Mouse (Mus musculus) kidney, postnatal 0 days (tissue): ENCODE measurements at regions not wholly inside any gene's neighbourhood (a gene's known extent, or its start where the extent isn't known, plus 50 kb on each side); places are given as distances from the start of the nearest gene placed in this dataset.

Experiments
- ATAC-seq: fragments of 200-750 bp; cut with Nextera tagmentation; replicated peaks from 2 replicates; pipeline ENCODE4 v1.8.0; 2017; ENCODE audit warnings: low read depth, moderate number of reproducible peaks, moderate TSS enrichment, moderate library complexity; ENCODE audit not compliant: low FRiP score
- DNase-seq: peaks from one replicate; pipeline ENCODE4 v3.0.0-alpha.2; 2016; ENCODE audit warnings: low spot score
- H3K27ac ChIP-seq: fragments of 300-500 bp; sonication (generic); 2 replicates; pipeline ENCODE4 v1.5.1; 2014; ENCODE audit warnings: mild to moderate bottlenecking
- H3K27me3 ChIP-seq: fragments of 300-500 bp; sonication (generic); 2 replicates; pipeline ENCODE4 v1.6.1; 2014; ENCODE audit warnings: low read length, mixed read lengths; ENCODE audit not compliant: insufficient read depth
- H3K36me3 ChIP-seq: fragments of 300-500 bp; sonication (generic); 2 replicates; pipeline ENCODE4 v1.6.1; 2014; ENCODE audit warnings: low read length, mixed read lengths; ENCODE audit not compliant: insufficient read depth
- H3K4me1 ChIP-seq: fragments of 300-500 bp; sonication (generic); replicated peaks from 2 replicates; pipeline ENCODE4 v1.6.1; 2014; ENCODE audit warnings: antibody characterized with exemption, low read length, mixed read lengths; ENCODE audit not compliant: insufficient read depth
- H3K4me2 ChIP-seq: fragments of 300-500 bp; sonication (generic); 2 replicates; pipeline ENCODE4 v1.6.1; 2014; ENCODE audit warnings: mild to moderate bottlenecking, low read length, moderate library complexity, mixed read lengths
- H3K4me3 ChIP-seq: fragments of 300-500 bp; sonication (generic); replicated peaks from 2 replicates; pipeline ENCODE4 v1.5.1; 2014; ENCODE audit warnings: low read depth, low read length
- H3K9ac ChIP-seq: fragments of 300-500 bp; sonication (generic); 2 replicates; pipeline ENCODE4 v1.6.1; 2014; ENCODE audit warnings: low read depth, low read length
- H3K9me3 ChIP-seq: fragments of 300-500 bp; sonication (generic); replicated peaks from 2 replicates; pipeline ENCODE4 v1.6.1; 2016; ENCODE audit warnings: low read length, inconsistent platforms, mixed read lengths
- CTCF ChIP-seq: IDR thresholded peaks from 2 replicates; pipeline ENCODE4 v1.5.1; 2016; ENCODE audit warnings: antibody characterized with exemption, low read depth, mild to moderate bottlenecking, moderate library complexity
- WGBS: fragments of 180-500 bp; shearing (Covaris S2); extraction: QIAGEN DNeasy Blood & Tissue Kit; methylation state at CpG from one replicate; pipeline ENCODE4 v1.1.7; 2014; 5-methylcytosine and 5-hydroxymethylcytosine counted together

DNA sequence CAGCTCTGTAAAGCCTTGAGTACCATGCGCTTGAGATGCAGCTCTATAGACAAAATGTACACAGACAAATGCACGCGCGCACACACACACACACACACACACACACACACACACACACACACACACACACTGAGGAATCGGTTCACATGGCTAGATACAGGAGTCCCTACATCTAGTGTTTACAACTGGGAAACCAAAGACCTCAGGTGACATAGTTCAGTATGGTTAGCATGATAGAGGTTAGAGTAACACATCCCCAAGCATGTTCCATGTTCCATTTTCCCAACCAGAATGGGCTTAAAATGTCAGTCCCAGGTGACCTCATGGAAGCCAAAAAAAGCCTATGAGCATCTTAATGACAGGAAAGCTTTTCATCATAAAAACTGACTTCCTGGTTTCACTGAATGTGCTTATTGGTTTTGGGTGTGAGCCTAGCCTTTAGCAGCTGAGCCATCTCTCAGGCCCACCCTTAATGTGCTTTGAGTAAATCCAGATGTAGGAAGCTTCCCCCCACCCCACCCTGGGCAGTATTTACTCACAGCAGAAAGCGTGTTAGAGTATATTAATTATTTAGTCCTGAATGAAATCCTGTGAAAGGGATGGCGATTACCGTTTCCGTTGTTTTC, 86.0 kb upstream of the Gbe1 start:
- no peaks in the 10 kb centered on the region for H3K27me3 ChIP-seq
- peak; percentile 84; the same call in 1 of the 2 replicates for ATAC-seq
- no peaks in the 10 kb centered on the region for H3K9me3 ChIP-seq
- DNase-seq: peak; percentile 75
- WGBS: 82% methylated on average over 9 of the region's 9 CpGs
- no peak overlapping the region for H3K4me3 ChIP-seq
- no peak overlapping the region for H3K9ac ChIP-seq
- H3K4me1 ChIP-seq: no peaks in the 10 kb centered on the region
- peak overlapping the region; percentile 35; the same call in 1 of the 2 replicates for H3K4me2 ChIP-seq
- no peaks in the 10 kb centered on the region for H3K36me3 ChIP-seq
- no peak for TF ChIP-seq CTCF
- H3K27ac ChIP-seq: no peak overlapping the region

DNA sequence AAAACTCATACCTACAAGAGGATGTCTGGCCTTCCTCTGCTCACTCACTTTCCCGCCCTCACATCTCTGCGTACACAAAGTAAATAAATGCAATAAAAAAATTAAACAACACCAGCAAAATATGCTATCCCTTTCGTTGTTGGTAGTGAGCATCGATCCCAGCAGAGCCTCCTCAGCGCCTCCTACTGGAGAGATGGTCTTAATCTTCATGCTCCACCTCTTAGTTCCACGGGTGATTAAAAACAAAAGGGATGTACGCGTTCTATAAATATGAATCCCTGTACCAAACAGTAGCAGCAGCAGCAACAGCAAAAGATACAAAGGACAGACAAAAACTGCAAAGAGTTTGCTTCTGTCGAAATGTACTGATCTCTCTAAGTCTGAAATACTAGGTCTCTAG, 81.0 kb upstream of the Gbe1 start:
- DNase-seq (no peak), ATAC-seq (no peak)
- no peak overlapping the region for H3K4me3 ChIP-seq
- no peaks in the 10 kb centered on the region for H3K4me1 ChIP-seq
- H3K27ac ChIP-seq: no peak overlapping the region
- H3K36me3 ChIP-seq: no peaks in the 10 kb centered on the region
- TF ChIP-seq CTCF: peak; percentile 34; the same call in 1 of the 2 replicates
- H3K4me2 ChIP-seq: no peak overlapping the region
- no peak overlapping the region for H3K9ac ChIP-seq
- no peaks in the 10 kb centered on the region for H3K27me3 ChIP-seq
- H3K9me3 ChIP-seq: no peaks in the 10 kb centered on the region
- WGBS: 84% methylated on average over 9 of the region's 9 CpGs

DNA sequence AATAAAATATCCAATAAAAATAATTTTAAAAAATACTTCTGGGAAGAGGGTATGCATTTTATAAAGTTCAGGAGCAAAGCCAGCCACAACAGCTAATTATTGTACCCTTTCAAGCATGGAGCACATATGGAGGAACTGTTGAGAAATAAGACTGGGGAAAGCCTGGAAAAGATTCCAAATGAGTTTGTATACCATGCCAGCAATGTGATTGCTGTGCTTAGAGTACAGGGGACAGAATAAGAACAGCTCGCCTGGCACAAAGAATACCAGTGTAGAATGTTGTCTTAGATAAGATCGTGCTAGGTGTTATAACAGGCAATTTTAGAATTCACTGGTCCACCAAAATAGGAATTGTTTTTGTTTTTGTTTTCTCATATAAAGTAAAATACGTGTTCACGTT, 78.6 kb upstream of the Gbe1 start:
- Histone ChIP-seq H3K4me3 (no peak overlapping the region), H3K9me3 (no peaks in the 10 kb centered on the region), H3K36me3 (no peaks in the 10 kb centered on the region), H3K27ac (no peak overlapping the region), H3K4me1 (peaks cover 12% of the 10 kb centered on the region), H3K4me2 (no peak overlapping the region), H3K27me3 (no peaks in the 10 kb centered on the region), H3K9ac (no peak overlapping the region)
- no peak for TF ChIP-seq CTCF
- DNase-seq: no peak
- no peak for ATAC-seq
- WGBS: 95% methylated on average over 4 of the region's 4 CpGs

DNA sequence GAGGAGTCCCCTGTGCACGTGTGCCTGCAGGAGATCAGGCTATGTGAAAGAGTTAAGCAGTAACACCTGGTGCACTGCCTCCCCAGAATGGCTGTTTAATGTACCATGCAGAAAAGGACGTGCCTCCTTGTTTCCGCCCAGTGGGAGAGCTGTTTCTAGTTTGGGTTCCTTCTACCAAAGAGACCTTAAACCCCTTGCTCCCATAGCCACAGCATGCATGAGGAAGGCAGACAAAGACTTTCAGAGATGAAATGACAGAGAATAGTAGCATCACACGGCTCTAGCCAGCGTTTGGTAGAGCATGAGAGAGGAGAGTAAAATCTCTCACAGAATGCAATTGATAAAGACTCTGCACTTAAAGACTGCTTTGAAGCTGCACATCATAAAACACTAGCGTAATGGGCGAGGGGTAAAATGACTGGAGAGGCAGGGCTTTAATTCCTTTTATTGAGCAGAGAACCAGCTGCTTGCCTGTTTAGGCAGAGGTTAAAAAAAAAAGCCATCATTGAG, 74.3 kb upstream of the Gbe1 start:
- no peaks in the 10 kb centered on the region for H3K36me3 ChIP-seq
- TF ChIP-seq CTCF: no peak
- DNase-seq (peak; percentile 69), ATAC-seq (peak; percentile 87)
- H3K9me3 ChIP-seq: no peaks in the 10 kb centered on the region
- H3K4me2 ChIP-seq: 0 out of 2 replicates have a peak overlapping the region, but pooled peaks have one; percentile 12
- 16% methylated on average over 7 of the region's 7 CpGs for WGBS
- no peaks in the 10 kb centered on the region for H3K27me3 ChIP-seq
- peaks cover 17% of the 10 kb centered on the region for H3K4me1 ChIP-seq
- no peak overlapping the region for H3K4me3 ChIP-seq
- H3K27ac ChIP-seq: peak overlapping the region; percentile 58
- no peak overlapping the region for H3K9ac ChIP-seq

DNA sequence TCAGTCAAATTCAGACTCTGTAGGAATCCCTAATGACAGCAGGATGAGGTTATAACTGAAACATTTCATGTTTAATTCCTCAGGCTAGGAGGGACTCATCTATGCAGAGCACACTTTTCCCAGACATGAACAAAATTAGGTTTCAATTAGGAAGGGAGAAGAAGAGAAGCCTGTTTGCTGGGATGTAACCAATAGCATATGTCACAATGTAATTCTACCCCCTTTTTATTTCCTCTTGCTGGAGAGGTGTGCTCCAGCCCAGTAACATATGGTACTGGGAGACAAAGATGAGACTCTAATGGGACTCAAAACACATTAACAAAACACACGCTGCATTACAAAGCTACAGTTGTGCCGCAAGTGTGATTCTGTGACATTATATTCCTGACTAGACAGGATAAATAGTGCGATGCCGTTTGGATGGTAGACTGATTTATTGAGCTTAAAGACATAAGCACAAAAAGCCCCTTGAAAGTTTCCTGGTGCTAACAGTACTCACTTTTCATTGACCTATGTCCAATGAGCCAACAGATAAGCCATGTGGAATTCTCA, 69.5 kb upstream of the Gbe1 start:
- ATAC-seq (no peak), DNase-seq (no peak)
- Histone ChIP-seq H3K9me3 (no peaks in the 10 kb centered on the region), H3K9ac (no peak overlapping the region), H3K4me1 (peaks cover 14% of the 10 kb centered on the region), H3K27ac (no peak overlapping the region), H3K4me3 (no peak overlapping the region), H3K4me2 (no peak overlapping the region), H3K27me3 (no peaks in the 10 kb centered on the region), H3K36me3 (no peaks in the 10 kb centered on the region)
- WGBS: 43% methylated on average over 4 of the region's 4 CpGs
- no peak for TF ChIP-seq CTCF

DNA sequence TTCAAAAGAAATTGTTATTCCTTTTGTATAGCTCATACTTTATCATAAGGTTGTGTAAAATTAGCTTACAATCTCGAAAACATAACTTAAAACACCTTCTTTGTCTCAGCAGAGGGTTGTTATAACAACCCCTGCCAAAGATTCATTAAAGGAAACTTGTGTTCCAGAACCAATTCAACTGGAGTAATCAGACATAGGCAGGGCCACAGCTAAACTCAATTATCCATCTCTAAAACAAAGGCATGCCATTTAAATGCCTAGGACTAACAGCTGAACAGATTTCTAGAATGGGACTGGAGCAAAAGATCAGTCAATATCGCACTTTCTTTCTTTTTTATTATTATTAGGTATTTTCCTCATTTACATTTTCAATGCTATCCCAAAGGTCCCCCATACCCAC, 68.8 kb upstream of the Gbe1 start:
- Histone ChIP-seq H3K36me3 (no peaks in the 10 kb centered on the region), H3K4me2 (no peak overlapping the region), H3K4me1 (peaks cover 7% of the 10 kb centered on the region), H3K27ac (no peak overlapping the region), H3K27me3 (no peaks in the 10 kb centered on the region), H3K9ac (no peak overlapping the region), H3K4me3 (no peak overlapping the region), H3K9me3 (no peaks in the 10 kb centered on the region)
- ATAC-seq (no peak), DNase-seq (no peak)
- TF ChIP-seq CTCF: no peak
- WGBS: 90% methylated on average over 2 of the region's 2 CpGs

DNA sequence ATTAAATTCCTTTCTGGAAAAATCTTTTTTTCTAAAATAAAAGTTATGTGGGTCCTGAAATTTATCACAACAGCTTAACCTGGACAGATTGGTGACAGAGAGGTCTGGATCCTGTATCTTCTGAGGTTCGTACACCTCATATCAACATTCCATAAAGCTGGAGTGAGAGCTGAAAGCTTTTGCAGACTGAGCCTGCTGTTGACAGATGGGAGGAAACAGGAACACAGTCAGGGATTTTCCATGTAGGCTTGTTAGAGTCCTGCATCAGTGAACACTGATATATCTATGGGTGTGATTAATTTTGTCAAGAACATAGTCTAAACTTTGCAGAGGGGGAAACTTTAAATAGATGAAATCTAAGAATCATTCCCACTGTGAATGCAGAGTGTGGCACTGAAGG, 54.4 kb upstream of the Gbe1 start:
- WGBS: 66% methylated on average over 1 of the region's 1 CpGs
- Histone ChIP-seq H3K36me3 (no peaks in the 10 kb centered on the region), H3K4me2 (no peak overlapping the region), H3K4me1 (no peaks in the 10 kb centered on the region), H3K27ac (no peak overlapping the region), H3K9ac (no peak overlapping the region), H3K4me3 (no peak overlapping the region), H3K27me3 (no peaks in the 10 kb centered on the region), H3K9me3 (no peaks in the 10 kb centered on the region)
- TF ChIP-seq CTCF: no peak
- ATAC-seq (no peak), DNase-seq (peak; percentile 10)
